Mouse (Mus musculus): Measurements from ENCODE around the gene Trim10. TPM values are rescaled to one million over a fixed set of nuclear protein-coding genes. Genes with fewer than 3 reads are reported as not detected.

Gene Trim10
- polyA plus RNA-seq, 1 experiment from 2014 or later, result 7.3 TPM

DNA sequence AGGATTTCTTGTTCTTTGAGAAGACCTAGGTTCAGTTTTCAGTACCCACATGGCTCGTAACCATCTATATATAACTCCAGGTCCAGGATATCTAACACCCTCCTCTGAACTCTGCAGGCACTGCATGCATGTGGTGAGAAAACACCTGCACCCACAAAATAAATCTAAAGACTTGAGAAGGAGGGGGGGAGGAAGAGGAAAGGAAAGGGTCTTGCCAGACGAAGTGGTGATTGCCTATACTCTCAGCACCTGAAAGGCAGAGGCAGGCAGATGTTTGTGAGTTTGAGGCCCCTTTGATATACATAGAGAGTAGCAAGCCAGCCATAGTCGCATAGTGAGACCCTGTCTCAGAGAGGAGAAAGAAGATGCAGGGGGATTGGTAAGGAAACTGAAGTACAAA lies 29.4 kb upstream of the Trim10 start:
- peaks cover 21% of the 10 kb centered on the region for H3K4me1 ChIP-seq
- H3K9me3 ChIP-seq, result no peaks in the 10 kb centered on the region
- 84% methylated on average over 3 of the region's 3 CpGs for WGBS
- H3K27me3 ChIP-seq, result no peaks in the 10 kb centered on the region
- H3K9ac ChIP-seq (replicated peaks), result no peak overlapping the region
- H3K36me3 ChIP-seq, result no peaks in the 10 kb centered on the region
- H3K27ac ChIP-seq (replicated peaks), result no peak overlapping the region
- H3K4me3 ChIP-seq, result no peak overlapping the region
- H3K4me2 ChIP-seq (replicated peaks), result no peak overlapping the region
- ATAC-seq (ENCODE audit: low FRiP score, low read depth), result no peak

DNA sequence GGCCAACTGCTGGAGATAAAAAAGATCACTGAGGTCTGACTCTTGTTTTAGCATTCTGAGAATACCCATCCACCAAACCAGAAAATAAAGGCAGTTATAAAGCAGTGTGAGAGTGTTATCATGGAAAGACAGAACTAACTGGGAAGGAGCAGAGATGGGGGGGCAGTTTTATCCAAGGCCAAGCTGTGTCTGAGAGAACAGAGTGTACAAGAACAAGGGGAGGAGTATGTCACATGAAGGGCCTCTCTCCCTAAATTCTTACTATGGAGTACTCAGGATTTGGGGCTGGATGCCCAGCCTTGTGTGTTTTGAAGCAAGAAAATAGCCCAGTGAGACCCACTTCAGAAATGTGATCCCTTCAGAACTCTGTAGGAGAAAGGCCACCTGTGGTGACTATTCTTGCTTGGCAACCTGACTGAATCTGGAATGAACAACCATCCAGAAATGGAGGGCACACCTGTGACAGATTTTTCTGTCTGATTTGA lies 28.4 kb upstream of the Trim10 start:
- no peaks in the 10 kb centered on the region for H3K9me3 ChIP-seq
- H3K36me3 ChIP-seq, result no peaks in the 10 kb centered on the region
- peaks cover 18% of the 10 kb centered on the region for H3K4me1 ChIP-seq
- H3K4me3 ChIP-seq, result no peak overlapping the region
- no peak overlapping the region for H3K27ac ChIP-seq (replicated peaks)
- no peak for ATAC-seq (ENCODE audit: low FRiP score, low read depth)
- H3K4me2 ChIP-seq (replicated peaks), result no peak overlapping the region
- no peak overlapping the region for H3K9ac ChIP-seq (replicated peaks)
- no peaks in the 10 kb centered on the region for H3K27me3 ChIP-seq

DNA sequence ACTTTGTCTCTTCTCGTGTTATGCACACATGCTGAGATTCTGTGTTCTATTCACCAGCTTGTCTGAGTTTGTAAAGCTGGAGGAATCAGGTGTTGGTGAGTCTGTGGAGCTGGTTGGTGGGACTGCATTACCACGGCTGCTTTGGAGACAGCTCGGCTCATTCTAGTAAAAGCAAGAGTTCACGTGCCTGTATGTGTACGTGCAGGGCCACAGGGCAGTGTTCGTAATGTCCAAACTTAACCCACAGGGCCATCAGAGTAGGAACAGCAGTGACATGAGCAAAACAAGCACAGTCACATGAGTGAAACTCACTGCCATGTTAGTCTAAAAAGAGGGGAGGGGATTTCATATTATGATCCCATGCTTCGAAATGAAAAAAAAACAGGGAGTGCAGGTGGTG lies 25.7 kb upstream of the Trim10 start:
- H3K27me3 ChIP-seq, result no peaks in the 10 kb centered on the region
- H3K9ac ChIP-seq (replicated peaks), result no peak overlapping the region; the same call in 1 of the 2 replicates
- no peak overlapping the region for H3K4me2 ChIP-seq (replicated peaks)
- 0 out of 2 replicates have a peak, but pooled peaks cover 7% of the 10 kb centered on the region for H3K36me3 ChIP-seq
- WGBS, result 77% methylated on average over 7 of the region's 7 CpGs
- H3K4me1 ChIP-seq, result 0 out of 2 replicates have a peak, but pooled peaks cover 4% of the 10 kb centered on the region
- no peaks in the 10 kb centered on the region for H3K9me3 ChIP-seq
- no peak for ATAC-seq (ENCODE audit: low FRiP score, low read depth)
- no peak overlapping the region for H3K4me3 ChIP-seq
- no peak overlapping the region for H3K27ac ChIP-seq (replicated peaks)

DNA sequence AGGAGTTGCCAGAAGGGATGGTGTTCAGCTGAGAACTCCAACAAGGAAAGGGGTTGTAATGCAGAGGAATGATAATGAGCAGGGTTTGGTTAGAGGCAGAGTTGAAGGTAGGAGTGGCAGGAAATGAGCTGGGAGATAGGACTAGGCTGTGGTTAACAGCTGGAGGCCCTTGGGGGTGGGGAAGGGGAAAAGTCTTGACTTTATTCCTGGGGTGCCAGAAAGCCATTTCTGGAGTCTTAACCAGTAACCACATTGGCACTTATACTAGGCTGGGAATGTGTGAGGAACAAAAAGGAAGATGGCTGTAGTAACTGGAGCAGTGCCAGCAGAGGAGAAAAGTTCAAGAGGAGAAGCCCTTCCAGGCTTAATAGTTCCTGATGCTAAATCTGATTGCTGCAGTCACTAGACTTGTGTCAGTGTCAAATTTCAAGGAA lies 25.1 kb upstream of the Trim10 start:
- ATAC-seq (ENCODE audit: low FRiP score, low read depth), result no peak
- H3K4me3 ChIP-seq, result no peak overlapping the region

DNA sequence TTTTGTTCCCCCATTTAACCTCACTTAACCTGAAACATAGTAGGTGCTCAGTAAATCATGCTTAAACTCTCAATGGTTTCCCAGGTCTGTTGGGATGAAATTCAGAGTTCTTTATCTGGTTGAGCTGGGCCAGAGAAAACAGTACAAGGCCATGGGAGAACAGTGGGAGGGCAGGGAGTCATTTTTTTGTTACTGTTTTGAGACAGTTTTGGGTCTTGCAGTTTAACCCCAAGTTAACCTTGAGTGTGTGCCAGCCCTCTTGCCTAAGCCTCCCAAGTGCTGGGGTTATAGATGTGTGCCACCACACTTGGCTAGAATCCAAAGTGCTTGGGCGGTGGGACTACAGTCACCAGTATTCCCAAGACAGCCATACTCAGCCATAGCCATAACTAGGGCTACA lies 24.6 kb upstream of the Trim10 start:
- H3K4me2 ChIP-seq (replicated peaks), result no peak overlapping the region
- no peak overlapping the region for H3K4me3 ChIP-seq
- no peaks in the 10 kb centered on the region for H3K27me3 ChIP-seq
- H3K27ac ChIP-seq (replicated peaks), result no peak overlapping the region
- ATAC-seq (ENCODE audit: low FRiP score, low read depth), result no peak
- 100% methylated on average over 1 of the region's 1 CpGs for WGBS
- H3K9ac ChIP-seq (replicated peaks), result no peak overlapping the region
- 0 out of 2 replicates have a peak, but pooled peaks cover 7% of the 10 kb centered on the region for H3K36me3 ChIP-seq
- H3K4me1 ChIP-seq, result no peaks in the 10 kb centered on the region
- H3K9me3 ChIP-seq, result no peaks in the 10 kb centered on the region

More for the DNA sequence above, 25.1 kb upstream of the Trim10 start:
- Histone ChIP-seq H3K27ac (replicated peaks) (no peak overlapping the region), H3K4me1 (0 out of 2 replicates have a peak, but pooled peaks cover under 1% of the 10 kb centered on the region), H3K27me3 (no peaks in the 10 kb centered on the region), H3K36me3 (0 out of 2 replicates have a peak, but pooled peaks cover 7% of the 10 kb centered on the region), H3K9ac (replicated peaks) (no peak overlapping the region), H3K4me2 (replicated peaks) (no peak overlapping the region), H3K9me3 (no peaks in the 10 kb centered on the region)

DNA sequence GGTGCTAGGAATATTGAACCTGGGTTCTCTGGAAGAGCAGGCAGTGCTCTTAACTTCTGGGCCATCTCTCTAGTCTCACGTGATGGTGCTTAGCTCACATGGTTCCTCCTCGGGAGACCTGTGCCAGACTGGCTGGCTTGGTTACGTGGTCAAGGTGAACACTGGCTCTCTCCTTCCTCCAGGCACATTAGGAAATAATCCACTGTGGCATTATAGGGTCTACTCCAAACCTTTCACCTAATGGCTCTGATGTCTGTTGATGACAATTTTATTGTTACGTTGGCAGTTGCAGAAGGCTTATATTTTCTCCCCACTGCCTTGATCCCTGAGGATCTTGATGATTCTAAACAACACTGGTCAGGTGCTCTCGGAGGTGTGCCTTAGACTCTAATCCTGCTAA lies 20.5 kb upstream of the Trim10 start:
- peaks cover 43% of the 10 kb centered on the region for H3K36me3 ChIP-seq
- H3K27me3 ChIP-seq, result no peaks in the 10 kb centered on the region
- no peaks in the 10 kb centered on the region for H3K9me3 ChIP-seq
- H3K27ac ChIP-seq (replicated peaks), result no peak overlapping the region
- no peaks in the 10 kb centered on the region for H3K4me1 ChIP-seq
- H3K4me2 ChIP-seq (replicated peaks), result no peak overlapping the region
- no peak overlapping the region for H3K4me3 ChIP-seq
- WGBS, result 86% methylated on average over 5 of the region's 5 CpGs
- no peak for ATAC-seq (ENCODE audit: low FRiP score, low read depth)
- no peak overlapping the region for H3K9ac ChIP-seq (replicated peaks)

DNA sequence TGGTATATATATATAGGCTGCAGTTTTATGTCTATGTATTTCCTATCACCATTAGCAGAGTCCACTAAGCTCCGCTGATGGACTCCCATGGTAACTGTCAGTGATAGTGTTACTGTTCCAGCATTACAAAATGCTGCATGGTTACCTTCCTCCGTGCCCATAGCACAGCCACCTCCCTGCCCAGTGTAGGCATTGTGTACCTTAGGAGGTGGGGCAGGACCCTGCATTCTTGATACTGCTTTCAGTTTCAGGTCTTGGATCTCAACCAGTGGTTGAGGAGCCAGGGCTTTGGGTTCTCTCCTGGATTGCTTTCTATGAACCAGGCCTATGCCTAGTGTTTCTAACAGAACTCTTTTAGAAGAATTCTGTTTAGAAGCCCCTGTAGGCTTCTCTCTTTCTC lies 19.4 kb upstream of the Trim10 start:
- no peak overlapping the region for H3K4me2 ChIP-seq (replicated peaks)
- peaks cover 54% of the 10 kb centered on the region for H3K36me3 ChIP-seq
- no peak overlapping the region for H3K27ac ChIP-seq (replicated peaks)
- no peak for ATAC-seq (ENCODE audit: low FRiP score, low read depth)
- no peaks in the 10 kb centered on the region for H3K4me1 ChIP-seq
- H3K9me3 ChIP-seq, result no peaks in the 10 kb centered on the region
- H3K9ac ChIP-seq (replicated peaks), result no peak overlapping the region
- no peak overlapping the region for H3K4me3 ChIP-seq
- 97% methylated on average over 2 of the region's 2 CpGs for WGBS
- H3K27me3 ChIP-seq, result no peaks in the 10 kb centered on the region

DNA sequence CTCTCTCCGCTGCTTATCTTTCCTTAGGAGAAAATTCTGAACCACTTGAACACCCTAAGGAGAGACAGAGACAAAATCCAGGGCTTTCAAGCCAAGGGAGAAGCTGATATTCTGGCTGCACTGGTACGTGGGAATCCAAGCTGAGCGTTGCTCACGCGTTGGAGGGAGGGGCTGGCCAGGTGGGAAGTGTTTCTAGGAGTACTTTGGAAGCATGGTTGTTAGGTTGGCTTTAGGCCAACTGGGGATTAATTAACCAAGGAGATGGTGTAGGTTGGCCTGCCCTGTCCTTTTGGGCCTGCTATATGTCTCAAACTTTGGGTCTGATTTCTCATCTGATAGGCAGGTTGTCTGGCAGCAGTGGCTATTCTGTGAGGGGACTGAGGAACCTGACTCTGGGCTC lies 18.2 kb upstream of the Trim10 start:
- Histone ChIP-seq H3K4me2 (replicated peaks) (no peak overlapping the region), H3K9ac (replicated peaks) (no peak overlapping the region), H3K4me3 (no peak overlapping the region), H3K9me3 (no peaks in the 10 kb centered on the region), H3K27me3 (no peaks in the 10 kb centered on the region), H3K36me3 (peaks cover 66% of the 10 kb centered on the region), H3K4me1 (no peaks in the 10 kb centered on the region), H3K27ac (replicated peaks) (no peak overlapping the region)
- WGBS, result 95% methylated on average over 5 of the region's 5 CpGs
- no peak for ATAC-seq (ENCODE audit: low FRiP score, low read depth)

DNA sequence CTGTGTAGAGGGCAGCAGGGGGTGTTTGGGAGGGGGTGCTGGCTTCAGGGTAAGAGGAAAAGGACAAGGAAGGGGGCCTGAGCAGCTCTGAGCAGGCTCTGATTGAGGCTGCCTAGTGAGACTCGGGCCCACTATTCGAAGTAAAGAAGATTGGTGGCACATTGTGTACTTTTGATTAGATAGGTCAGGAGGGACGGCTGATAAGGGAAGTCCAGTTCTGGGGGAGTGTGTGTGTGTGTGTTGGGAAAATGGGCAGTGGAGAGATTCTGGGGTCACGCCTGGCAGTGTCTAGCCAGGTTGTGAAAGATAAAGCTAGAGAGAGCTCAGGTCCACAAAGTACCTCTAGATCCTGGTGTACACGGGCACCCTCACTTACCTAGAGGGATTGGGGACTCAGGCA lies 17.7 kb upstream of the Trim10 start:
- Histone ChIP-seq H3K9ac (replicated peaks) (no peak overlapping the region), H3K4me1 (no peaks in the 10 kb centered on the region), H3K27ac (replicated peaks) (no peak overlapping the region), H3K27me3 (no peaks in the 10 kb centered on the region), H3K36me3 (peaks cover 68% of the 10 kb centered on the region), H3K9me3 (no peaks in the 10 kb centered on the region), H3K4me2 (replicated peaks) (no peak overlapping the region), H3K4me3 (no peak overlapping the region)
- WGBS, result 96% methylated on average over 5 of the region's 5 CpGs
- ATAC-seq (ENCODE audit: low FRiP score, low read depth), result no peak

DNA sequence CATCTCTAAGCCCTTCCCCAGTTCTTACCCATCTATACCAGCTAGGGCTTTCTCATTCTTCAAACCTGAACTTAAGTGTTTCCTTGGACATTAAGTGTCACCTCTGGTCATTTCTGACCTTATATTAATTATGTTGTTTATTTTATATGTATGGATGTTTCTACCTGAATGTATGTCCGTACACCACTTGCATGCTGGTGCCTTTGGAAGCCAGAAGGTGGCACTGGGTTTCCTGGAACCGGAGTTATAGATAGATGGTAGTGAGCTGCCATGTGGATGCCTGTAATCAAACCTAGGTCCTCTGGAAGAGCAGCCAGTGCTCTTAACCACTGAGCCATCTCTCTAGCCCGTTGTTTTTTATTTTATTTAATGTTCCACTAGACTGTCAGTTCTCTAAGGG lies 13.9 kb upstream of the Trim10 start:
- 94% methylated on average over 3 of the region's 3 CpGs for WGBS
- Histone ChIP-seq H3K27me3 (no peaks in the 10 kb centered on the region), H3K4me2 (replicated peaks) (no peak overlapping the region), H3K9me3 (no peaks in the 10 kb centered on the region), H3K9ac (replicated peaks) (no peak overlapping the region), H3K27ac (replicated peaks) (no peak overlapping the region), H3K4me1 (no peaks in the 10 kb centered on the region), H3K36me3 (peaks cover 90% of the 10 kb centered on the region), H3K4me3 (no peak overlapping the region)
- no peak for ATAC-seq (ENCODE audit: low FRiP score, low read depth)

DNA sequence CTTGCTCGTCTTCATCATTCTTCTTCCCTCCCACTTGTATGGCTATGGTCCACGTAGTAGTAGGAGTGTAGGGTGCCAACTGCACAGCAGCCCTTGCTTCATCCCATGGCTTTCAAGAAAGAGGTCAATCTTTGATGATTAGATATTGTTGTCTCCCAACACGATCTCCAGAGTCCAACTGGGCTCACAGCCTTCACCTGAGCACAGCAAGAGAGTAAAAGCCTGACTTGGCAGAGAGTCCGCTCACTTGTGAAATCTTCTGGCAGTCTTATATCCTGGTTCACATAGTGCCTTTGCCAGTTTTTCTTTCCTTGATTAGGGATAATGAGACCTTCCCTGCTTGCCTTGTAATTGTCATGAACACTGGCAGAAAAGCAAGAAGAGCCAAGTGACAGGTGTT lies 13.1 kb upstream of the Trim10 start:
- ATAC-seq (ENCODE audit: low FRiP score, low read depth), result no peak
- H3K36me3 ChIP-seq, result peaks cover 83% of the 10 kb centered on the region
- H3K27me3 ChIP-seq, result no peaks in the 10 kb centered on the region

DNA sequence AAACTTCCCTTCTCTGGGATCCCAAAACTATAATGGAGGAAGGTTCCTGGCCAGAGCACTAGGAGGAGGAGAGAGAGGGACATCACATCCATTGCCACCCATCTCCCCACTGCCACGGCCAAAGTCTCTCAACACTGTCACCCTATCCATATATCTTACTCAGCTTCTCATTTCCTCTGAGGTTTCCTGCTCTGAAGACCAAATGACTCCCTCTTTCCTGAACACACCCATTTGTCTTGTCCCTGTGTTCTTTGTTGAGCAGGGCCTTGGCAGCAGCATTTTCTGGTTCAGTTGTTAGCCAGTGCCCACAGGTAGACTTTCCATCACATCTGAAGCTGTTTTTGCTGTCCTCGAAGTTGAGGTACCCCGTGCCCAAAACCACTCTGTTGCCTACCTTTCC lies 11.2 kb upstream of the Trim10 start:
- no peaks in the 10 kb centered on the region for H3K9me3 ChIP-seq
- H3K27ac ChIP-seq (replicated peaks), result no peak overlapping the region
- H3K36me3 ChIP-seq, result peaks cover 63% of the 10 kb centered on the region
- no peak overlapping the region for H3K4me2 ChIP-seq (replicated peaks)
- ATAC-seq (ENCODE audit: low FRiP score, low read depth), result no peak
- H3K9ac ChIP-seq (replicated peaks), result no peak overlapping the region
- H3K27me3 ChIP-seq, result no peaks in the 10 kb centered on the region
- H3K4me3 ChIP-seq, result no peak overlapping the region
- H3K4me1 ChIP-seq, result no peaks in the 10 kb centered on the region
- 90% methylated on average over 3 of the region's 3 CpGs for WGBS

More for the DNA sequence above, 13.1 kb upstream of the Trim10 start:
- H3K9ac ChIP-seq (replicated peaks), result no peak overlapping the region
- no peak overlapping the region for H3K4me2 ChIP-seq (replicated peaks)
- 92% methylated on average over 4 of the region's 4 CpGs for WGBS
- no peak overlapping the region for H3K4me3 ChIP-seq
- no peaks in the 10 kb centered on the region for H3K4me1 ChIP-seq
- H3K27ac ChIP-seq (replicated peaks), result no peak overlapping the region
- no peaks in the 10 kb centered on the region for H3K9me3 ChIP-seq

DNA sequence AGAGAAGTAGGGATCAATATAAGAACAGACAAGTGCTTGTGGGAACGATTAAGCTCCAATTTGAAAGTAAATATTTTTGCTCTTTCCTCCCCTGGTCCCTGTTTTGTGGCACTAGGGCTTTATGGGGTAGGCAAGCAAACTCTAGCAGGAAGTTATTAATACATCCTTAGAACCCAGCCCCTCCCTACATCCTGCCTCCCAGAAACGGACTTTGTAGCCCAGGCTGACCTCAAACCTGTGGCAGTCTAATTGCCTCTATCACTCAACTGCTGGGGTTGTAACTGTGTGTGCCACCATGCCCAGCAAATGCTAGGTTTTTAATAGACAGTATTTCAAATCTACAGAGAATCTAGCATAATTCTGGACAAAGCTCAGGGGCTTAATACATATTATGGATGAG lies 7.7 kb upstream of the Trim10 start:
- whole genome bisulfite sequencing, result 62% methylated on average over 2 of the region's 2 CpGs
- H3K27me3 ChIP-seq, result peaks cover 9% of the 10 kb centered on the region

More for the DNA sequence above, 7.7 kb upstream of the Trim10 start:
- no peaks in the 10 kb centered on the region for H3K9me3 ChIP-seq
- no peak overlapping the region for H3K9ac ChIP-seq (replicated peaks)
- H3K4me2 ChIP-seq (replicated peaks), result no peak overlapping the region
- no peaks in the 10 kb centered on the region; the same call in 1 of the 2 replicates for H3K4me1 ChIP-seq
- no peak for ATAC-seq (ENCODE audit: low FRiP score, low read depth)
- H3K27ac ChIP-seq (replicated peaks), result no peak overlapping the region
- peaks cover 28% of the 10 kb centered on the region for H3K36me3 ChIP-seq
- H3K4me3 ChIP-seq, result no peak overlapping the region
